Mouse (Mus musculus): ENCODE measurements around the gene Map4k1.

GRCm38 (mm10) chr7:28982274-28983013 is 594 bp downstream of the Map4k1 start:
- no peak for TF ChIP-seq CTCF (IDR thresholded peaks at IDR 0.05; ENCODE audit: low read depth)
- TF ChIP-seq EP300 (IDR thresholded peaks at IDR 0.05; ENCODE audit: low read depth): no peak

All from heart, postnatal 0 days (tissue).